Mouse (Mus musculus) megakaryocyte, embryonic 14.5 days (primary cell): ENCODE results near the gene Wipf1. TPM values are rescaled to one million over a fixed set of nuclear protein-coding genes. Genes with fewer than 3 reads are reported as not detected.

Experiments used
- H3K27me3 ChIP-seq: replicated peaks from 2 replicates; pipeline ENCODE3; 2012; ENCODE audit warnings: inconsistent platforms
- H3K36me3 ChIP-seq: replicated peaks from 2 replicates; pipeline ENCODE3; 2012; ENCODE audit warnings: low read length, inconsistent platforms, mixed read lengths
- H3K4me1 ChIP-seq: 2 replicates; pipeline ENCODE4 v1.6.1; 2012; ENCODE audit warnings: inconsistent platforms
- H3K4me3 ChIP-seq: replicated peaks from 2 replicates; pipeline ENCODE3; 2012; ENCODE audit warnings: moderate library complexity, mild to moderate bottlenecking, inconsistent platforms
- H3K9me3 ChIP-seq: 2 replicates; pipeline ENCODE4 v1.6.1; 2012; ENCODE audit warnings: inconsistent platforms
- FLI1 ChIP-seq: IDR thresholded peaks from 2 replicates; pipeline ENCODE4 v1.6.1; 2012; ENCODE audit warnings: low read length, inconsistent platforms, mixed read lengths
- GATA1 ChIP-seq: IDR thresholded peaks from 3 replicates; pipeline ENCODE4 v1.6.1; 2012; ENCODE audit warnings: mixed read lengths, low read length, inconsistent platforms, borderline replicate concordance
- polyA plus RNA-seq: library from polyadenylated mRNA; stranded (reverse); fragments of >175 nt; gene quantifications from 2 replicates; pipeline ENCODE4 v1.2.3, GENCODE M21; 2012; ENCODE audit warnings: low replicate concordance; ENCODE audit not compliant: insufficient read depth

Wipf1 gene
- polyA plus RNA-seq, 1 experiment: 310 TPM

GRCm38 (mm10) chr2:73419730-73420129, 109.8 kb downstream of the Wipf1 start:
- Histone ChIP-seq H3K4me1 (peaks cover 13% of the 10 kb centered on the region), H3K4me3 (peak overlapping the region; percentile 38), H3K27me3 (peaks cover 54% of the 10 kb centered on the region), H3K36me3 (no peaks in the 10 kb centered on the region), H3K9me3 (no peaks in the 10 kb centered on the region)
- no peak for TF ChIP-seq FLI1
- TF ChIP-seq GATA1: no peak

GRCm38 (mm10) chr2:73419285-73419684, 110.2 kb downstream of the Wipf1 start:
- no peak for TF ChIP-seq GATA1
- Histone ChIP-seq H3K9me3 (no peaks in the 10 kb centered on the region), H3K36me3 (no peaks in the 10 kb centered on the region), H3K4me1 (peaks cover 13% of the 10 kb centered on the region), H3K27me3 (peaks cover 55% of the 10 kb centered on the region), H3K4me3 (peak overlapping the region; percentile 38)

- Histone ChIP-seq H3K4me3 (no peak overlapping the region), H3K4me1 (peaks cover 12% of the 10 kb centered on the region), H3K36me3 (no peaks in the 10 kb centered on the region), H3K9me3 (no peaks in the 10 kb centered on the region), H3K27me3 (peaks cover 49% of the 10 kb centered on the region)
- no peak for TF ChIP-seq GATA1
- no peak for TF ChIP-seq FLI1
Measured at GRCm38 (mm10) chr2:73415892-73416291, 113.6 kb downstream of the Wipf1 start.

GRCm38 (mm10) chr2:73410076-73410475, 119.5 kb downstream of the Wipf1 start:
- peaks cover 3% of the 10 kb centered on the region; the same call in 1 of the 2 replicates for H3K4me1 ChIP-seq
- H3K27me3 ChIP-seq: peaks cover 30% of the 10 kb centered on the region
- H3K4me3 ChIP-seq: no peak overlapping the region
- peaks cover 6% of the 10 kb centered on the region for H3K9me3 ChIP-seq
- no peaks in the 10 kb centered on the region for H3K36me3 ChIP-seq
- no peak for TF ChIP-seq FLI1
- TF ChIP-seq GATA1: no peak

GRCm38 (mm10) chr2:73407662-73408061, 121.9 kb downstream of the Wipf1 start:
- H3K36me3 ChIP-seq: no peaks in the 10 kb centered on the region
- H3K27me3 ChIP-seq: peaks cover 23% of the 10 kb centered on the region
- H3K4me3 ChIP-seq: no peak overlapping the region
- peaks cover 14% of the 10 kb centered on the region for H3K9me3 ChIP-seq
- TF ChIP-seq GATA1: no peak
- no peak for TF ChIP-seq FLI1
- no peaks in the 10 kb centered on the region for H3K4me1 ChIP-seq

- Histone ChIP-seq H3K9me3 (peaks cover 14% of the 10 kb centered on the region), H3K36me3 (no peaks in the 10 kb centered on the region)
Measured at GRCm38 (mm10) chr2:73406336-73406915, 123.1 kb downstream of the Wipf1 start.

GRCm38 (mm10) chr2:73404980-73405379, 124.6 kb downstream of the Wipf1 start:
- Histone ChIP-seq H3K4me1 (no peaks in the 10 kb centered on the region), H3K4me3 (no peak overlapping the region), H3K9me3 (peaks cover 14% of the 10 kb centered on the region), H3K27me3 (peaks cover 31% of the 10 kb centered on the region), H3K36me3 (no peaks in the 10 kb centered on the region)
- TF ChIP-seq GATA1 (no peak), FLI1 (no peak)

More at GRCm38 (mm10) chr2:73406336-73406915, 123.1 kb downstream of the Wipf1 start:
- Histone ChIP-seq H3K4me1 (no peaks in the 10 kb centered on the region), H3K27me3 (peaks cover 25% of the 10 kb centered on the region), H3K4me3 (no peak overlapping the region)
- no peak for TF ChIP-seq GATA1
- no peak for TF ChIP-seq FLI1

GRCm38 (mm10) chr2:73404442-73404841, 125.1 kb downstream of the Wipf1 start:
- H3K4me3 ChIP-seq: no peak overlapping the region
- H3K27me3 ChIP-seq: peaks cover 33% of the 10 kb centered on the region
- peaks cover 14% of the 10 kb centered on the region for H3K9me3 ChIP-seq
- H3K36me3 ChIP-seq: no peaks in the 10 kb centered on the region
- H3K4me1 ChIP-seq: no peaks in the 10 kb centered on the region
- TF ChIP-seq GATA1: no peak
- no peak for TF ChIP-seq FLI1

- TF ChIP-seq GATA1 (no peak), FLI1 (no peak)
- Histone ChIP-seq H3K4me3 (no peak overlapping the region), H3K27me3 (peaks cover 38% of the 10 kb centered on the region), H3K36me3 (no peaks in the 10 kb centered on the region), H3K9me3 (peaks cover 14% of the 10 kb centered on the region), H3K4me1 (no peaks in the 10 kb centered on the region)
Measured at GRCm38 (mm10) chr2:73403385-73404013, 126.0 kb downstream of the Wipf1 start.

- TF ChIP-seq FLI1 (no peak), GATA1 (no peak)
- no peak overlapping the region for H3K4me3 ChIP-seq
- H3K9me3 ChIP-seq: peaks cover 23% of the 10 kb centered on the region
- H3K4me1 ChIP-seq: no peaks in the 10 kb centered on the region
- H3K36me3 ChIP-seq: no peaks in the 10 kb centered on the region
- peaks cover 49% of the 10 kb centered on the region for H3K27me3 ChIP-seq
Measured at GRCm38 (mm10) chr2:73401689-73402088, 127.8 kb downstream of the Wipf1 start.

GRCm38 (mm10) chr2:73397476-73397875, 132.1 kb downstream of the Wipf1 start:
- H3K9me3 ChIP-seq: peaks cover 10% of the 10 kb centered on the region
- TF ChIP-seq GATA1 (no peak), FLI1 (no peak)
- H3K27me3 ChIP-seq: peaks cover 80% of the 10 kb centered on the region
- H3K4me1 ChIP-seq: no peaks in the 10 kb centered on the region
- no peak overlapping the region for H3K4me3 ChIP-seq
- no peaks in the 10 kb centered on the region for H3K36me3 ChIP-seq
